Mouse (Mus musculus) adrenal gland, postnatal 36 days (tissue): ENCODE results near the gene Zmynd15. TPM values are rescaled to one million over a fixed set of nuclear protein-coding genes. Genes with fewer than 3 reads are reported as not detected.
A peak's percentile ranks its signal among the peaks of the same experiment; 100 is the strongest.
"Not testable (repeated sequence)": the region's sequence is repeated elsewhere in the genome, so short reads cannot be mapped to it uniquely, and the experiment has no call there.

Source experiments
- DNase-seq, 2 experiments: peaks; one replicate each; pipeline ENCODE4 v3.0.0; 2021; ENCODE audit warnings: mixed read lengths in 1 of 2
- long read RNA-seq, 2 experiments: library from polyadenylated mRNA; stranded (forward); transcript quantifications; one replicate each; pipeline ENCODE4 v2.0.0; 2021; ENCODE audit warnings: borderline sequencing depth in 2 of 2
- total RNA-seq, 2 experiments: library from RNA; stranded (reverse); gene quantifications; 2 replicates each; pipeline ENCODE4 v1.2.3; 2021

The Zmynd15 gene
- 1 to 10 TPM; 1.4 to 1.8 TPM for total RNA-seq
- long read RNA-seq, experiment 1 = 0 reads
- long read RNA-seq, experiment 2, partial matches to known transcripts = 0 of 1 reads
- long read RNA-seq, experiment 2, other reads (novel, unspliced or antisense) = 1 of 1 reads

DNA sequence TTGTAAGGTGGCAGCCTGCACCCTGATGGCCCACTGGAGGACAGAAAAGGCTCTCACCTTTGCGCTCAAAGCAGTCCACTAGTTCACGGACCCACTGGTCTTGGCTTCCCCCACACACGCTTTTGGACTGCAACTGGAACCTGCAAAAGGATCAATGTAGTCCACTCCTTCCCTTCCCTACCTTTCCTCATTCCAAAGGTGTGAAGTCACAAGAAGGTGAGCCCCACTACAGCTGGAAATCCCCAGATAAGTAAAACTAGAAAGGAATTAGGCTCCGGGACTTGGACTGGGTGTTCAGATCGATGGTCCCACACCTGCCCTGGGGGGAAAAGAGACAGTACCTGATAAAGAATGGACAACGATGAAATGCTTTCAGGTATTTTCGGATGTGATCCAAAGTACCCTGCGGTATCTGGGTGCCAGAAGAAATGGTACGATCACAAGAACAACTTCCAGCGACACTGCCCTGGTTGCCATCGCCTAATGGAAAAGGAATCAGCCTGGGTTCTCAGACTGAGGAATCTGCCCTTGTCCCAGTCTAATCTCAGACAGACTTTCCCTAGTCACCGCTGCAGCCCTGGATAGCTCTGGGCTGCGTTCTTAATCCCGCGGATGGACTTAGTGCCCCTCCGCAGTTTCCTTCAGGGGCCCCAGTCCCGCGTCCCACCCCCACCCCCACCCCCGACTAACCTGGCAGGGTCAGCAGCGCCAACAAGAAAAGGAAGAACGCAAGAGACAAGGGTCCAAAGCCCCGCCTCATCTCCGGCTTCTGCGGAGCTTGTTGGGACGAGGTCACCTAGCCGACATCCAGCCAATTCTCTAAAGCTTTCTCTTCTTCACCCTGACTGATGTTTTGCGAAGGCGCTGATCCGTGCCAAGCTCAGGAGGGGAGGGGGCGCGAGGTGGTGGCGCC, at the start of gene Zmynd15:
TSS of gene Zmynd15 (plus strand) at position 746 of the 913 bp plus-strand sequence.
- DNase-seq = peak in 1 of 2 experiments; percentile 12

DNA sequence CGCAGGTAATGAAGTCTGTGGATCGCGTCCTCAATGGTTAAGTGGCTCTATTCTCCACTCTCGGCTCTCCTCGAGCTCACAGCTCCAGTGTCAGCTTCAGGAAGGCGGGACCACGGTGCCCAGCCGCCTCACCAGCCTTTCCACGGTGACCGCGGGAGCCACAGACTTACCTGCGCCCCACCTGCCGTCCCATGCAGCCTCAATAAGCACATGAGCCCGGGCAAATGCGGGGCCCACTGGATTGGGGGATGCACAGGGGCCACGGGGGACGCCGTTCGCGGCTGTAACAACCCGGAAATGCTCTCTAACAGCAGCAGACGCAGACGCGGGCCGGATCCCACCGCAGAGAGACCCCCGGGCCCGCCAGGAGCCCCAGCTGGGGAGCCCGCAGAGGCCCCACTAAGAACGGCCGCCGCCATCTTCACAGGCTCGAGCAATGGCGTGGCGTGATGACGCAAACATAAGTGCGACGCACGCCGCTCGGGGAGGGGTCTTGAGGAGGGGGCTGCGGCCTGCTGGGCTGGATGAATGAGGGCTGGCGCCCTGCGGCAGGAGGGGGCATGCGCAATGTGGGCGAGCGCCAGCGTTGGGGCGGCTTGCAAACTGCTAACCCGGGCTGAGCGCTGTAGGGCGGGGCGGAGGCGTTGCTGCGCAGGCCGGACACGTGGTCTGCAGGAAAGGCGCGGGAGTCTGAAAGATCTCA, 49.5 kb upstream of the Zmynd15 start, which contains the start of gene Pelp1:
TSS of gene Pelp1 (minus strand) at position 438 of the 703 bp plus-strand sequence.
- DNase-seq = peak; percentile 88 to 89

DNA sequence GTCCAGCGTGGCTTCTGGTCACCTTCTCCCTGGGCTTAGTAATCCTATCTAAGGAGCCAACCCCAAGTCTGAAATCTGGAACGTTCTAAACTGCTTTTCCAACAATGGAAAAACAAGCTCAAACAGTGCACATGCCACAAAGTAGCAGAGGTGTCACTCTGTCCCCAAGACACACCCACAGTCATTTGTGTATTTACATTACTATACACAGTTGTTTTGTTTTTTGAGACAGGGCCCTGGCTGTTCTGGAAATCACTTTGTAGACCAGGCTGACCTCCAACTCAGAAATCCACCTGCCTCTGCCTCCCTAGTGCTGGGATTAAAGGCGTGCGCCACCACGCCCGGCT, 49.0 kb upstream of the Zmynd15 start:
- DNase-seq = no peak

DNA sequence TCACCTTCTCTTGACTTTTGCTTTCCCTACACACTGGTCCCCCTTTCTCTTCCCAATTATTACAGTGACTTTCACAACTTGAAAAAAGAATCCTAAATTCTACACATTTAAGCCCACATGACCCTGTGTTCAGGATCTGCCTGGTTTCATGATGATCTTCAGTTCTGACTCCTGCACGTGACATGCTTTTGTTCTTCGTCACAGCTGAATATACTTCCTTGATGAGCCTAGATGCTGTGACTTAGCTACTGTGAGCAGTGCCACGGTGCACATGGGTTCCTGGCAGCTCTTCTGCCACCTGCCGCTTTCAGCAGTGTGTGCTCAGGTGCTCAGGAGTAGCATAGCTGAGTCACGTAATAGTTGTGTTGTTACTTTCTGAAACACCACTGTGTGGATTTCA, 46.6 kb upstream of the Zmynd15 start:
- DNase-seq = no peak

DNA sequence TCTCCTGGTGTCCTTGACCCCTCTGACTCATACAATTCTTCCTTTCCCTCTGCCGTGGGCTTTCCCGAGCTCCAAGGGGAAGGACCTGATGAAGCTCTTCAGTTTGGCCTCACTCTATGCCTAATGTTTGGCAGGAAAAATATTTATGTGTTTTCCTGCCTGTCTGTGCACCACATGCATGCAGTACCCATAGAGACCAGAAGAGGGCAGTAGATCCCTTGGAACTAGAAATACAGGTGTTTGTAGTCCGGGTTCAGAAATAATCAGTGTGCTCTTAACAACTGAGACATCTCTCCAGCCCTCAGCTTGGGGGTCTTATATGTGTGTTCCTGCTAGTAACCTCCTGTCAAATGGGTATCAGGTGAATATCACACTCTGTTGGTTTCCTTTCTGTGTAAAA, 45.3 kb upstream of the Zmynd15 start:
- peak; percentile 71 to 79 for DNase-seq

DNA sequence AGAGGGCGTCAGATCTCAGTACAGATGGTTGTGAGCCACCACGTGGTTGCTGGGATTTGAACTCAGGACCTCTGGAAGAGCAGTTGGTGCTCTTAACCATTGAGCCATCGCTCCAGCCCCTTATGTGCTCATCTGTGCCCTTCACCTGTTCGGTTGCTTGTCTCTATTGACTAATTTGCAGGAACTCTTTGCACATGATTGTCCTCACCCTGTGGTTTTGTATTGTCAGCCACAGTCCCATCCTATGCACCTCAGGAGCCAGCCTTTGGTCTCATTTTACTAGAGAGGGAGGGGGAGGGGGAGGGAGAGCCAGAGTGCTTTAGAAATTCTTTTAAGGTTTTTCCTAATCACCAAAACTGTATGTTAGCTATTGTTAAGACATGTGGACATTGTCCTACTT, 41.0 kb upstream of the Zmynd15 start:
- DNase-seq = no peak

DNA sequence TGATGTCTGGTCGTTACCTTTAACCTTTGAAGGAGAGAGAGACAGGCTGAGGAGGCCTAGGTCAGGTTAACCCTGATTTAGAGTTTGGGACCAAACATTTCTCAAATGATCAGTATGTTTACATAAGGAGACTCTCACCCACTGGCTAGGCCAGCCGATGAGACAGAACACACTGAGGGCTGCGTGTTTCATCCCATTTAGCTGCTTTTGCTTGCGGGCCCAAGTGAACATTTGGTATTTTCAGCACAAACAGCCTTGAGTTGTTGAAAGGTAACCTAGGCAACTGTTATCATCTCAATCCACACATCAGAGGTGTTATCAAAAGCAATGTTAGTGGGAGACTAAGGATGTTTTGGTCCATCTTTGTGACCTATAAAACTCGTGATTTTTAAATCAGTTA, 39.7 kb upstream of the Zmynd15 start:
- no peak for DNase-seq

- DNase-seq = not testable (repeated sequence)
Observed at GRCm38 (mm10) chr11:70426598-70426997, 32.6 kb upstream of the Zmynd15 start.

DNA sequence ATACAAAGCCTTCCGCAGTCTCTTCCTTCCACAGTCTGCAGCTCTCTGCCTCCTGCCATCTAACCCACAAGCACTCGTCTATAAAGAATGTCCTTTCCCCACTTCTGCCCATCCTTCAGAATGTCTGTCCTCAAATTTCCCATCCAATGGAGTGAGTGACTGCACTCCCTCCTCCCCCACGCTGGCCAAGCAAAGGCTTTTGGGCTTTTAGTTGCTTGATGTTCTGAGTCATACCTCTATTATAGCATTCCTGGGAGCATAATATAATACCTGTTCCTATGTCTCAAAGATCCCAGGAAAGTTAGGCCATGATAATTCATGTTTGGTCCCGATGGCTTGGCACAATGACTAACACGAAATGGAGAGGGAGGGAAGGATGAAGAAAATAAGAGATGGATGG, 27.7 kb upstream of the Zmynd15 start:
- DNase-seq = no peak

DNA sequence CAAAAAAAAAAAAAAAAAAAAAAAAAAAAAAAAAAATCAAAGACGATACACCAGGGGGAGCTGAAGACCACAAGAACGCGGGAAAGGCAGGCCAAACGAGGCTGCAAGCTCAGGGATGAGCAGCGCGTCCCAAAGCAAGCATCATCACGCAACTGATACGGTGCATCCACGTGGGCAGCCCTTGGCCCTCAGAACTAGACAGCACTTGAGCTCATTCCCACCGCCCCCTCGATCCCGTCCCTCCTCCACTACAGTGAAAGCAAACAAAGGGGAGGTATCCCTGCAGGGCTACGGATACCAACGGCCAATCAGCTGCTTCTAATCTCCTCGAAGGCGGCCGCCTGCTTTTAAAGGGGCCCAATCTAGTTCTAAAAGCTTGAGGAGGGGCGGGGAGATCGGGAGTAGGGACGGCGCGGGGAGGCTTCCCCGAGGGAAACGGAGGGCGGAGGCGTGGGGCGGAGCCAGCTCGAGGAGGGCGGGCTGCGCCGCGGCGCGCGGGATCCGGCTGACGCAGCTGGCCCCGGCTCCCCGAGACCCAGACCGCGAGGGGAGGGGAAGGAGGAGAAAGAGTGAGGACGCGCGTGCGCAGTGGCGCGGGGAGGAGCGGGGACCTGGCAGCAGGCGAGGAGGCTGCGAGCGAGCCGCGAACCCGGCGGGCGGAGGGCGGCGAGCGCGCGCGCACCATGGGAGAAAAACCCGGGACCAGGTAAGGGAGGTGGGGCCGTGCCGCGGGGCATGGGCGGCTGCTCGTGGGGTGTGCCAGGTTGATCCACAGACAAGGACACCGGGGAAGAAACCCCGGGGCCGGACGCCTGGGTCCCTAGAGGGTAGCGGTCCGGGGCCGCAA, 27.0 kb upstream of the Zmynd15 start, which contains the start of gene Arrb2:
TSS of gene Arrb2 (plus strand) at position 588 of the 847 bp plus-strand sequence.
- DNase-seq = peak; percentile 100

DNA sequence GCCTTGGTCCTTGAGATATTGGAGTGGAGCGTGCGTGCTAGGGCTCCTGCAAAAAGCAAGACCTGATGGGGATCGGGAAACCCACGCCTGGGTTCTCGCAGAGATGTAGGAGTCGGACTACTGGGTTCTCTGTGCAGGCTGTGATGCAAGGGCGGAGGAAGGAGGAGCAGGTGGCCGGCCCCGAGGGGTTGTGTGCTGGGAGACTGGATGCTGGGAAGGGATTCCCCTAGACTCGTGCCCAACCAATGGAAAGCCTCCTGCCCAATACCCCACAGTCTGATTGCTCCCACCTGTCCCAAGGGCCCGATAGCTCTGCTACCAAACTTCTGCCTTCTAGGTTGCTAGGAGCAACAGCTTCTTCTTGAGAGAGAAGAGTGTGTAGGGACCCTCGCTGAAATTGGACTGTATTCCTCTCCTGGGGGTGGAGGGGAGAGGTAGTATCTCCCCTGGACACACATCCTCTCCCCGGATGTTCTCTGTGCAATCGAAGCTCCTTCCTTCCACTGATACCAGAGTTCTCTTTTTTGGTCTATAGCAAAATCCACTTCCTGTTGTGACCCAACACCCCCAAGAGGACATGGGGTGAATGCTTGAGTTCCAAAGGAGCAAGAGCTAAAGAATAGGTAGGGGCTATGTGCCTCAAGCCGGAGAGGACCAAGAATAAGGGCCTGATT, 26.2 kb upstream of the Zmynd15 start:
- peak in 1 of 2 experiments; percentile 49 for DNase-seq

DNA sequence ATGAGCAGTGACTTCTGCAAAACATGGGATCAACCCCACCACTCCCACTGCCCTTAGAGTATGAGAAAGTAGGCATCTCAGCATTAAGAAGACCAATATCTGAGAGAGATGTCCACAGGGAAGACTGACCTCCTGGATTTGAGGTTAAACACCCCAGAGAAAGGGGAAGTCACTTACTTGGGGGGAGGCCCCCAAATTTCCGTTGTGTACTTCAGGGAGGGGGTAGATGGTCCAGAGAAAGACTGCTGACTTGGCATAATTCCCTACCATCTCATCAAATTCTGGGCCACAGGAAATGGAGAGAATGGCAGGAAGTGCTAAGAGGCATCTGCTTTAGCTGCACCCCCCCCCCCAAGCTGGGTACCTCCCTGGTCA, 25.7 kb upstream of the Zmynd15 start:
- DNase-seq = no peak

- DNase-seq = no peak
Observed at GRCm38 (mm10) chr11:70433951-70434350, 25.3 kb upstream of the Zmynd15 start.

DNA sequence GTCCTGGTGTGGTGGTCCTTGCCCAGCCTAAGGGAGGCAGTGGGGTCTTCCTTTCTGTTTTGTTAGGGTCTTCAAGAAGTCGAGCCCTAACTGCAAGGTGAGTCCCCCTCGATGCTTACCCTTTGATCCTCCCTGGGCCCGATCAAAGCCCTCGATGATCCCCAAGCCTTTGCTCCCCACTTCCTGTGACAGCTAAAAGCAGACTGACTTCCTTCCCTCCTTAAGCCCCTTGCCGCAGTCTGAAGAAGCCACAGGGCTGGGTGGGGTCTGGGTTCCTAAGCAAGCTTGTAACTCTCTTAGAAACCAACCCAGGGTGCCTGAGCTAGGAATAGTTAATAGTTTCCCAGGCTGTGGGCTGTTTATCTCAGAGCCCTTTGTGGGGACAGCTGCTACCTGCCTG, 23.8 kb upstream of the Zmynd15 start:
- no peak for DNase-seq

DNA sequence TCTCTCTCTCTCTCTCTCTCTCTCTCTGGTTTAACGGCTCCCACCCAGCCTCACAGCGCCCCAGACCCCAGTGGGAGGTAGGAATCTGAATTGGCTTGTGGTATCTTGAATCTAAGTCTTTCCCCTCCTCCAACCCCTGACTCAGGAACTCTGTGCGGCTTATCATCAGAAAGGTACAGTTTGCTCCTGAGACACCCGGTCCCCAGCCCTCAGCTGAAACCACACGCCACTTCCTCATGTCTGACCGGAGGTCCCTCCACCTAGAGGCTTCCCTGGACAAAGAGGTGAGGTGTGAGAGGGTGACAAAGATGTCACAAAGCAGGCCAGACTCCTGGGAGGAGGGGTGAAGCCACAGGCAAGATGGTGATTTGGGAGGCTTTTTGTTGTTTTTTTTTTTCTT, 21.8 kb upstream of the Zmynd15 start:
- no peak for DNase-seq

GRCm38 (mm10) chr11:70438728-70439374, 20.4 kb upstream of the Zmynd15 start:
- DNase-seq = peak; percentile 29 to 46

GRCm38 (mm10) chr11:70440637-70441036, 18.6 kb upstream of the Zmynd15 start:
- no peak for DNase-seq

DNA sequence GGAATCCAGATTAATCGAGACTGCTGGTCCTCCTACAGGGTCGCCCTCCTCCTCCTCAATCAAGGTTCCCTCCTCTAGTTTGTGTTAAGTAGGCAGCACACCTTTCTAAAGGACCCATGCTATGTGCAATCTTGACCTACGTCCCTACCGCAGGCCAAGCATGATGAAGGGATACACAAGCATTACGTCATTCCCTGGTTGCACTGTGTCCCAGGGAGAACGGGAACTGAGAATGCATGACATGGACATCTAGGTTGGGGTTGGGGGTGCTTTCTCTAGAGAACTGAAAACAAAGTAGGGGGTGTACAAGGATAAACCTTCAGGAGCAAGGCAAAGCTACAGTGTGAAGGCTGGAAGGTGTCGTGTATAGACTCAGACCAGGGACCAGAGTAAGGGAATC, 17.4 kb upstream of the Zmynd15 start:
- DNase-seq = no peak

GRCm38 (mm10) chr11:70443964-70444363, 15.3 kb upstream of the Zmynd15 start:
- DNase-seq = no peak

- no peak for DNase-seq
Observed at GRCm38 (mm10) chr11:70444667-70445066, 14.6 kb upstream of the Zmynd15 start.

DNA sequence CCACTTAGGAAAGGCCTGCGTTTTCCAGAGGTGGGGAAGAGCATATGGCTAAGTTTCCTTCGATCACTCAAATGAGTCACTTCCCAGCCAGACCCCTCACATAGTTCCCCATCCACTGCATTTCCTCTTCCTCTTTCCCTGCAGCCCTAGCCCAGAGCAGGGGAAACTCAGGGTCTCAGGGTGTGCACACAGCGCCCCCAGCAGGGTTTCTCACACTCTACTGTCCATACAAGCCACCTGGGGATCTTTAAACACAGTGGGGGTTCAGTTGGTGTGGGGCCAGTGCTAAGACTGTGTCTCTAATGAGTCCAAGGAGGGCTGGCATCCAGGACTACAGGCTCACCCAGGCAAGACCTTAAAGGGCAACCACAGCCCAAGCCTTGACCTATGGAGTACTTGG, 12.5 kb upstream of the Zmynd15 start:
- DNase-seq = no peak
